Mouse (Mus musculus): ENCODE data around the gene Arl2bp.

Gene Arl2bp

GRCm38 (mm10) chr8:94666456-94667308 is at the start of gene Arl2bp:
TSS of gene Arl2bp (plus strand) at chr8:94666600.
- peak; percentile 86 to 94 for DNase-seq (ENCODE audit: low spot score in 2 of 2)

GRCm38 (mm10) chr8:94624885-94625284 is 41.5 kb upstream of the Arl2bp start:
- no peak for DNase-seq (ENCODE audit: low spot score in 2 of 2)

- DNase-seq (ENCODE audit: low spot score in 2 of 2): no peak
Observed at GRCm38 (mm10) chr8:94633564-94634194, 32.7 kb upstream of the Arl2bp start.

- DNase-seq (ENCODE audit: low spot score in 2 of 2): no peak
Observed at GRCm38 (mm10) chr8:94634211-94634610, 32.2 kb upstream of the Arl2bp start.

- DNase-seq (ENCODE audit: low spot score in 2 of 2): no peak
Observed at GRCm38 (mm10) chr8:94641183-94641582, 25.2 kb upstream of the Arl2bp start.

- no peak for DNase-seq (ENCODE audit: low spot score in 2 of 2)
Observed at GRCm38 (mm10) chr8:94641938-94642337, 24.5 kb upstream of the Arl2bp start.

- DNase-seq (ENCODE audit: low spot score in 2 of 2): no peak
Observed at GRCm38 (mm10) chr8:94645202-94645601, 21.2 kb upstream of the Arl2bp start.

GRCm38 (mm10) chr8:94646165-94646564 is 20.2 kb upstream of the Arl2bp start:
- no peak for DNase-seq (ENCODE audit: low spot score in 2 of 2)

GRCm38 (mm10) chr8:94649496-94649895 is 16.9 kb upstream of the Arl2bp start:
- no peak for DNase-seq (ENCODE audit: low spot score in 2 of 2)

GRCm38 (mm10) chr8:94652951-94653350 is 13.4 kb upstream of the Arl2bp start:
- DNase-seq (ENCODE audit: low spot score in 2 of 2): no peak

GRCm38 (mm10) chr8:94654994-94655393 is 11.4 kb upstream of the Arl2bp start:
- DNase-seq (ENCODE audit: low spot score in 2 of 2): no peak

GRCm38 (mm10) chr8:94658031-94658430 is 8.4 kb upstream of the Arl2bp start:
- no peak for DNase-seq (ENCODE audit: low spot score in 2 of 2)

- DNase-seq (ENCODE audit: low spot score in 2 of 2): no peak
Observed at GRCm38 (mm10) chr8:94660418-94660817, 6.0 kb upstream of the Arl2bp start.

GRCm38 (mm10) chr8:94664722-94665121 is 1.7 kb upstream of the Arl2bp start:
- DNase-seq (ENCODE audit: low spot score in 2 of 2): no peak

- DNase-seq (ENCODE audit: low spot score in 2 of 2): no peak
Observed at GRCm38 (mm10) chr8:94674384-94674783, 8.0 kb downstream of the Arl2bp start.

- no peak for DNase-seq (ENCODE audit: low spot score in 2 of 2)
Observed at GRCm38 (mm10) chr8:94675923-94676322, 9.5 kb downstream of the Arl2bp start.

- DNase-seq (ENCODE audit: low spot score in 2 of 2): peak in 1 of 2 experiments; percentile 59
Observed at GRCm38 (mm10) chr8:94678582-94678981, 12.2 kb downstream of the Arl2bp start.

GRCm38 (mm10) chr8:94680414-94680813 is 14.0 kb downstream of the Arl2bp start:
- no peak for DNase-seq (ENCODE audit: low spot score in 2 of 2)

GRCm38 (mm10) chr8:94682732-94683524 is 16.5 kb downstream of the Arl2bp start:
- DNase-seq (ENCODE audit: low spot score in 2 of 2): peak; percentile 67 to 82

GRCm38 (mm10) chr8:94684287-94684686 is 17.9 kb downstream of the Arl2bp start:
- no peak for DNase-seq (ENCODE audit: low spot score in 2 of 2)

GRCm38 (mm10) chr8:94685953-94686352 is 19.6 kb downstream of the Arl2bp start:
- DNase-seq (ENCODE audit: low spot score in 2 of 2): peak in 1 of 2 experiments; percentile 72

GRCm38 (mm10) chr8:94694701-94695100 is 28.3 kb downstream of the Arl2bp start:
- no peak for DNase-seq (ENCODE audit: low spot score in 2 of 2)
